Mouse (Mus musculus): ENCODE data around the gene Cldn15.
"Not testable (repeated sequence)": the region's sequence is repeated elsewhere in the genome, so short reads cannot be mapped to it uniquely, and the experiment has no call there.

The Cldn15 gene

GRCm38 (mm10) chr5:136949551-136950336 lies 16.7 kb upstream of the Cldn15 start:
- DNase-seq (ENCODE audit: low spot score): not testable (repeated sequence)

- no peak for DNase-seq (ENCODE audit: low spot score)
Measured at GRCm38 (mm10) chr5:136950521-136950920, 15.9 kb upstream of the Cldn15 start.

DNA sequence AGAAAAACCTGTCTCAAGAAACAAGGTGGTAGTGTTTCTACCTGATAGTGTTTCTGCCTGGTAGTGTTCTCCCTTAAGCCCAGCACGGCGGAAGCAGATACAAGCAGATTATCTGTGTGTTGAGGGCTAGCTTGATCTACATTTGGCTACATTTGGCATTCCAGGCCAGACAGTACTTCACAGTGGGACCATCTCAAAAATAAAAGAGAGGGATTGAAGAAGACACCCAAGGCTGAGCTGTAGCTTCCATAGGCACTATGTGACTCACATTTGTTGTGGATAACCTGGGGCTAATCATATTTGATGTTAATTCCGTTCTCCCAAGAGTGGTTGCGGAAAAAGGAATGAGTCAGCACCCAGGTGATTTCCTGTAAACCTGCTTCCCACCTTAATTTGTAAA lies 14.3 kb upstream of the Cldn15 start:
- DNase-seq (ENCODE audit: low spot score): no peak

GRCm38 (mm10) chr5:136953015-136953414 lies 13.4 kb upstream of the Cldn15 start, which contains the start of gene Fis1:
TSS of gene Fis1 (plus strand) at chr5:136953275.
- peak; percentile 97 for DNase-seq (ENCODE audit: low spot score)

DNA sequence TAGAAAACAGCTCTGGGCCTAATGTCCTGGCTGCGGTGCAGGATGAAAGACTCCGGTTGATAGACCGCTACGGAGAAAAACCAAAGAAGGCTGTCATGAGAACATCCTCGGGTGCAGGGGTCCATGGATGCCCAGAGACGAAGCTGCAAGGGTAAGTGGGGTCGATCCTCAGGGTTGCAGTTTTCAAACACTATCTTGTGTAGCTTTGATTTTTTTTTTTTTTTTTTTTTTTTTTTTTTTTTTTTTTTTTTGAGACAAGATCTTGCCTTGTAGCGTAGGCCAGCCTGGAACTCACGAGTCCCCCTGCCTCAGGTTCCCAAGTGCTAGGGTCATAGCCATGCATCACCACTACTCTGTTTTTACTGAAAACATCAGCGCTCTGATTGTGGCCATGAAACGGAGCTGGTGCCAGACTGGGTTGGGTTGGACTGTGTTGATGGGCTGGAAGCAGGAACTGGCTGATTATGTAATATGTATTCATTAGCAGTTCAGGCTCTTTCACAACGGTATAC lies 12.9 kb upstream of the Cldn15 start:
- DNase-seq (ENCODE audit: low spot score): peak; percentile 72

DNA sequence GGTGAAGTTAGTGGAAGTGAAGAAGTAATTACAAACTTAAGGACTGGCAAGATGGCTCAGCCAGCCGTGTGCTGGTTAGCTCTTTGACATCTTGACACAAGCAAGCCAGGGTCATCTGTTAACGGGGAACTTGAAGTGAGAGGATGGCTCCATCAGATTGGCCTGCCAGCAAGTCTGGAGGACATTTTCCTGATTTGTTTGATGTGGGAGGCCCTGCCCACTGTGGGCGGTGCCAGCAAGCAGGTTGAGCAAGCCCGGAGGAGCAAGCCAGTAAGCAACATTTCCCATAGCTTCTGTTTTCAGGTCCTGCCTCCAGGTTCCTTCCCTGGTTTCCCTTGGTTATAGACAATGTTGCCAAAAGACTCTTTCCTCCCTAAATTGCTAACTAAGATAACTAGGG lies 10.8 kb upstream of the Cldn15 start:
- no peak for DNase-seq (ENCODE audit: low spot score)

DNA sequence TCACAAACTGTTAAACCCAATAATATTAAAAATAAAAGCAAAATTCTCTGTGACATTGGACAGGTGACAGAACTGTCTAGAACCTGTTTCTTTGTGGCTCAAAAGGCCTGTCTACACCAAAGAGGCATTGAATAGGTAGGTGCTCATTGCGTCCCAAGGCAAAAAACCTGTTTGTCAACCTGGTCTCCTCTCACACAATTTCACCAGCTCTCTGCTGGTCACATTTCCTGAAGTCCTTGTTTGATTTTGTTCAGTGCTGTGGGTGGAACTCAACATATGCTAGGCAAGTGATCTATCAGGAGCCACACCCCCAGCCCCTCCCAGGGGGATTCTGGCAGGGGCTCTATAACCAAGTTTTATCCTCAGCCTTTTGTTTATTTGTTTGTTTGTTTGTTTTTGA lies 9.2 kb upstream of the Cldn15 start:
- DNase-seq (ENCODE audit: low spot score): peak; percentile 31

- DNase-seq (ENCODE audit: low spot score): peak; percentile 52
Measured at GRCm38 (mm10) chr5:136958991-136959605, 7.3 kb upstream of the Cldn15 start.

DNA sequence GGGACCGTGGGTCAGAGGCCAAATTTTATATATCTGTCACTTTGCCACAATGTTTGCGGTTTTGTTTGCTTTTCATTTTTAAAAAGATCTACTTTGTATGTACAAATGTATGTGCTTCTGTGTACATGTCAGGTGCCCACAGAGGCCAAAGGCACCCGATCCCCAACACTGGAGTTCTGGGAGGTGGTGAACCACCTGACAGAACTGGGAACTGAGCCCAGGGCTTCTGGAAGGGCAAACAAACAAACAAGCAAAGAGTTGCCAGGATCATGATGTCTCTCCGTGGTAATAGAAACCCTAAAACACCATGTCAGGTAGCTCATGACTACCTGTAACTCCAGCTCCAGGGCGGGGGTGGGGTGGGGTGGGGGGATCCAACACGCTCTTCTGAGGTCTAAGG lies 6.4 kb upstream of the Cldn15 start:
- no peak for DNase-seq (ENCODE audit: low spot score)

DNA sequence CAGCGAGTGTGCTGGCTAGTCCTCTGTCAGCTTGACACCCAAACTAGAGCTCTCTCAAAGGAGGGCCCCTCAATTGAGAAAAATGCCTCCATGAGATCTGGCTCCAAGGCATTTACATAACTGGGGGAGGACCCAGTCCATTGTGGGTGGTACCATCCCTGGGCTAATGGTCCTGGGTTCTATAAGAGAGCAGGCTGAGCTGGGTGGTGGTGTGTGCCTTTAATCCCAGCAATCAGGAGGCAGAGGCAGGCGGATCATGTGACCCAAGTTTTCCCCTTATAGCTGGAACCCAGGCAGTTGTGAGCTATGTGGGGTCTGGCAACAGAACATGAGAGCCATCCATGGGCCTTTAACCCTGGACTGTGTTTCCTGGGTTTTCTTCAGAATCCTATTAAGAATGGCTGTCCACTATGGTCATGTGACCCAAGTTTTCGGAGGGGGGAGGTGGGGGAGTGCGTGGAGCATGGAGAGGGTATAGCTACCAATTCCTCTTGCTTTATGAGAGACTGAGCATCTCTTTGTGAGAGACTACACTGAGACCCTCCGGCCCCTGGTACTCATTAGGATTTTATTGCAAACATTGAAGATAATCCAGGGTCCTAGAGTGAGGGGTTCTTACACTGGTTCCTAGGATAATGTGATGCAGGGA lies 5.0 kb upstream of the Cldn15 start:
- no peak for DNase-seq (ENCODE audit: low spot score)

GRCm38 (mm10) chr5:136961983-136962461 lies 4.4 kb upstream of the Cldn15 start:
- peak; percentile 93 for DNase-seq (ENCODE audit: low spot score)

DNA sequence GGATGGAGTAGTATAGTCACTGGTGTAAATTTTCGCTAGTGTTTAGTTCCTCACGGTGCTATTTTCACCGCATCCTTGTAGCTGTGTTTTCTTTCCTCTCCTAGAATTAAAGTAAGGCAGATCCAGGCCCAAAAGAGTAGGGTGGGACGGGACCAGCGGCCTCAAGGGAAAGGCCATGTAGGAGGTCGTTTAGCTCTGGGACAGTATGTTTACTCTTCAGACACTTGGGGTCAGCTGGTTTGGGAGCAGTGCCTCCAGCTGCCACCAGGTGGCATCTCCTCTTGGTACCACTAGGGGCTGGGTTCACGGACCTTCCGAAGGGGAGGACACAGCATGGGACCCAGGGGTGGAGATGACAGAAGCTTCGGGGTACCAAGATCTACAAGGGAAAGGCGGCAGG lies 3.9 kb upstream of the Cldn15 start:
- DNase-seq (ENCODE audit: low spot score): peak; percentile 89

GRCm38 (mm10) chr5:136962966-136963540 lies 3.4 kb upstream of the Cldn15 start:
- no peak for DNase-seq (ENCODE audit: low spot score)

- no peak for DNase-seq (ENCODE audit: low spot score)
Measured at GRCm38 (mm10) chr5:136965210-136965609, 1.2 kb upstream of the Cldn15 start.

DNA sequence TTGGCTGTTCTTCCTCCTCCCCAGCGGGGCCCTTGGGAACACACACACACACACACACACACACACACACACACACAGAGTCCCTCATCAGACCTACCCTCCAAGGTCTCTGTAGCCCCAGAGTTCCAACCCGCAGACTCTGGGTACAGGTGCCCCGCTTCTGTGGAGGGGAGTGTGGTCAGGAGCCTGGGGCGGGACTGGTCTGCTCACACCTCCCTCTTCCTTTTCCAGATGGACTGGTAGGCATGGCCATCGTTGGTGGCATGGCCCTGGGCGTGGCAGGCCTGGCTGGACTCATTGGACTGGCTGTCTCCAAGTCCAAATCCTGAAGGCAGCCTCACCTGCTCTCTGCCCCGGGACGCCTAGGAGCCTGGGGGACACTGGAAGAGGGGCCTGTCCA lies 730 bp upstream of the Cldn15 start:
- DNase-seq (ENCODE audit: low spot score): no peak

- no peak for DNase-seq (ENCODE audit: low spot score)
Measured at GRCm38 (mm10) chr5:136966861-136967455, 542 bp downstream of the Cldn15 start.

DNA sequence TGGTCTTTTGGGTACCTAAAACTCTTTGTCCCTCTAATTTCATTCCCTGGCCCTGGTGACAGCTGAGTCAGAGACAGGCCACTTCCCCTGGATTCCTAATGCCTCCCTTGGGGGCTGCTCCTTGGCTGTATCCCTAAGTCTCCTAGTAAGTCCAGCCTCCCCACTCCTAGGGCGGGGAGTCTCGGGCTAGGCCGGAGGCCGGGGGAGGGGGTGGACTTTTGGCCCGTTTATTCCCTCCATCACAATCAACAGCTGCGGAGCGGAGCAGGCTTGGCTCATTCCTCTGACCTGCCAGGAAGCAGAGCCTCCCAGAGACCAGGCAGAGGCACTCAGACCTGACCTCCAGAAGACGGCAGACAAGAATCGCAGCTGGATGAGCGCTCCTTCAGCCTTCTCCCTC lies 1.2 kb downstream of the Cldn15 start:
- peak; percentile 33 for DNase-seq (ENCODE audit: low spot score)

DNA sequence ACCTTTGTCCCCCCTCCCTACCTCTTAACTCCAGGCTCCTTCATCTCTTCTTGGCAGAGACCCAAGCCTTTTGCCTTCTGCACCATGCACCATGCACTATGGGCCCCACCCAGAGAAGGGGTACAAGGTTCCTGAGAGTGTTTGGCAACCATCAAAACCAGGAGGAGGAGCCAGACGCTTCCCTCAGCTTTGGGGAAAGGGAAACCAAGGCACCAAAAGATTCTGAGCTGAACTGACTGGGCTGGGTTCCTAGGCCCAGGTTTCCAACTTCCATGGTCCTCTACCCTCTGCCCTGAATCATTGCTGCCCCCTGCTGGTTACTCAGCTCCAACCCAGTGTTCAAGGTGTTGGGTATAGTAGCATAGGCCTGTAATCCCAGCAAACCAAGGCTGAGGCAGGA lies 4.3 kb downstream of the Cldn15 start:
- DNase-seq (ENCODE audit: low spot score): peak; percentile 86

- no peak for DNase-seq (ENCODE audit: low spot score)
Measured at GRCm38 (mm10) chr5:136973670-136974069, 7.3 kb downstream of the Cldn15 start.

DNA sequence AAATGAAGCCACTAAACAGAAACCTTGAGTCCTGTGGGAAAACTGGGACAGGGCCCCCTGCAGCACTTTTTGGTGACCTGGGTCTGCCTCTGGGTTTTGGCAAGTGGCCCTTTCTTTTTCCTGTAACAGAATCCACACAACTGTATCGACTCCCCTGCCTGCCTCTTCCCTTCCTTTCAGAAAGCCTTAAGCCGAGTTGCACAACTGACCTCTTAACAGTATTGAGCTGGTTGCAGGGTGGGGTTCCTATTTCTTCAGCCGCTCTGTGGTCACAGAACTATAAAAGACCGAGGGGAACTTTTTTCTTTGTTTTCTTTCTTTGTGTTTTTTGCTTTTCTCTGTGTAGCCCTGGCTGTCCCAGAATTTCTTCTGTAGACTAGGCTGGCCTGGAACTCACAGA lies 11.4 kb downstream of the Cldn15 start:
- peak; percentile 45 for DNase-seq (ENCODE audit: low spot score)

DNA sequence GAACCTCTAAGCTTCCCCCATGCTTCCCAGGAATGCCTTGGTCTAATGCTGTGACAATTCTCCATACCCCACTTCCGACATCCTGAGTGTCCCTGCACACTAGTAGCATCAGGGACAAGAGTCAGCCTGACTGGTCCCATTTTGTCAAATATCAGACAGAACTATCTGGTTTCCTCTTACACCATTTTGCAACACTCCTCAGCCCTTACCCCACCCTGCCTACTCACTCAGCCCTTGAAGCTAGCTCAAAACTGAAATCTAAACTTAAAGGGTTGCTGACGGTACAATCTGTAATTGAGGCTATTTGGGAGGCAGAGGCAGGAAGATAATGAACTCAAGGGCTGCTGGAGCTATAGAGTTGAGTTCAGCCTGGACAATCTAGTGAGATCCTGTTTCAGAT lies 13.3 kb downstream of the Cldn15 start:
- no peak for DNase-seq (ENCODE audit: low spot score)

GRCm38 (mm10) chr5:136980974-136981373 lies 14.6 kb downstream of the Cldn15 start:
- DNase-seq (ENCODE audit: low spot score): no peak

Data from lung, postnatal 25 days (tissue).